Mouse (Mus musculus): ENCODE data around the gene Ptpra.
A peak's percentile ranks its signal among the peaks of the same experiment; 100 is the strongest.
"Not testable (repeated sequence)": the region's sequence is repeated elsewhere in the genome, so short reads cannot be mapped to it uniquely, and the experiment has no call there.

Gene Ptpra

GRCm38 (mm10) chr2:130488600-130488999 is 38.5 kb downstream of the Ptpra start:
- DNase-seq (ENCODE audit: low read depth) = peak; percentile 72

DNA sequence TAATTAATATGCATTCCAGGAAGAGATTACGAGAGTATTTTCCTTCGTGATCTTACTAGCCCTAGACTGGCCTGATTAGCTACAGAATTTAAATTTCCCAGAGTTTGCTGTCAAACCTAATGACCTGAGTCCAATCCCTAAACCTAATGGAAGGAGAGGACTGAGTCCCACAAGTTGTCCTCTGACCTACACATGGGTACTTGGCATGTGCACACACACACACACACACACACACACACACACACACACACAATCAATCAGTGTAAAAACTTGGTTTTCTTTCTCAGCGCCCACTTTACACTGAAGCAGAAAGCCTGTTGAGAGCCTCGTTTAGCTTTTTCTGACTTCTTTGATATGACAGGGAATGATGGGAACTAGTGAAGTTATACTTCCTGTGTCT is 41.1 kb downstream of the Ptpra start:
- DNase-seq (ENCODE audit: low read depth) = no peak

DNA sequence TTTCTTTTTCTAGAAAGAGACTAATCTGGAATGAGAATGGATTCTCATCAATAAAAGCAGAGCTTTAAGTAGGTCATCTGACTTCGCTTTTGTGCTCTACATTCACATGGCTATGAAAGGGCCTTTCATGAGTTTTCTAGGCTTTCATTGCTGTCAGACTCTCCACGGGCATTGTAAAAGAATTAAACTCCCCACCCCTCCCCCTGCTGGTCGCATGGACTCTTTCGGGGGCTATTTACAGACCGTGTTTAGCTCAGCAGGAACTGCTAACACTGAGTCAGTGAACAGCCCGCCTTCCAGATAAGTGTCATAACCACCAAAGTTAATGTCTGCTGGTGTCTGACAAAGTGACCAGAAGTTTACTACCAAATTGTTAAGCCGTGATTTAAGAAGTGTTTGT is 41.5 kb downstream of the Ptpra start:
- DNase-seq (ENCODE audit: low read depth) = peak; percentile 44

GRCm38 (mm10) chr2:130495114-130495513 is 45.0 kb downstream of the Ptpra start:
- DNase-seq (ENCODE audit: low read depth) = not testable (repeated sequence)

DNA sequence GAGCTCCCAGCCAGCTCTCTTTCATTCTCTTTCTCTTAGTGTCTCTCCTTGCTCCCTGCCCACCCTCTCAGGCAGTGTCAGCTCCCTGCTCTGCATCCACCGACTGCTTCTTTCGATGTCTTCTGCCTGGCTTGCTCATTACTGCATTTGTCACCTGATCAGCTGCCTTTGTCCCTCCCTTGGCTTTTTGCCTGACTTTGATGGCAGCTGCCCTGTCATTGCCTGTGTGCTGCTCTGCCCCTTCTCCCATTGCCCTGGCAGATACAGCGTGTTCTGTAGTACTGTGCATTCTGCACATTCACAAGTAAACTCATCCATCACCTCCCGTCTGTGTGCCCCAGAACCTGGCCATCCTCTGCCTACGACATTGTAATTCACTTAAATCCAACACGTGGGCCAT is 46.0 kb downstream of the Ptpra start:
- no peak for DNase-seq (ENCODE audit: low read depth)

- DNase-seq (ENCODE audit: low read depth) = peak; percentile 33
Measured at GRCm38 (mm10) chr2:130496931-130497330, 46.9 kb downstream of the Ptpra start.

- DNase-seq (ENCODE audit: low read depth) = peak; percentile 59
Measured at GRCm38 (mm10) chr2:130499546-130499945, 49.5 kb downstream of the Ptpra start.

GRCm38 (mm10) chr2:130501556-130501955 is 51.5 kb downstream of the Ptpra start:
- DNase-seq (ENCODE audit: low read depth) = peak; percentile 17

DNA sequence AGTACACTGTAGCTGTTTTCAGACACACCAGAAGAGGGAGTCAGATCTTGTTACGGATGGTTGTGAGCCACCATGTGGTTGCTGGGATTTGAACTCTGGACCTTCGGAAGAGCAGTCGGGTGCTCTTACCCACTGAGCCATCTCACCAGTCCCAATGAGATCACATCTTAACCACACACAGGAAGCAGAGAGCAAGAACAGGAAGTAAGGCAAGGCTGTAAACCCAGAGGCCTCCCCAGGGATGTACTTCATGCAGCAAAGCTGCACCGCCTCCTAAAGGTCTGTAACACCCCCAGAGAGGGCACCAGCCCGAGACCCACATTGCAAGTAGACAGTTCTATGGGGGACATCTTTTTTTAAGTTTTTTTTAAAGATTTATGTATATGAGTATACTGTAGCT is 61.5 kb downstream of the Ptpra start:
- not testable (repeated sequence) for DNase-seq (ENCODE audit: low read depth)

DNA sequence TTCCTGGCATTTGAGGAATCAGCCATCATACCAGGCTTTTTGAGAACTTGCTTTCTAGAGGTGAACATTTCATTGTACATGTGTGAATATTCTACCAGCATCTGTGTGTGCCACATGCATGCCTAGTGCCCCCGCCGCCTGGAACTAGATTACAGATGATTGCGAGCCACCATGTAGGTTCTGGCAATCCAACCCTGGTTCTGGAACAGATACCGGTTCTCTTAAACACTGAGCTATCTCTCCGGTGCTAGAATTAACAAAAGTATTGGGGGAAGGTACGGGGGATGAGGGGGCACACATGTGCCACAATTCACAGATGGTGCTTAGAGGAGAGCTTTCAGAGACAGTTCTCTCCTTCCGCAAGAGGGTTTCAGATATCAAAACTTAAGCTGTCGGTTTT is 63.8 kb downstream of the Ptpra start:
- no peak for DNase-seq (ENCODE audit: low read depth)

DNA sequence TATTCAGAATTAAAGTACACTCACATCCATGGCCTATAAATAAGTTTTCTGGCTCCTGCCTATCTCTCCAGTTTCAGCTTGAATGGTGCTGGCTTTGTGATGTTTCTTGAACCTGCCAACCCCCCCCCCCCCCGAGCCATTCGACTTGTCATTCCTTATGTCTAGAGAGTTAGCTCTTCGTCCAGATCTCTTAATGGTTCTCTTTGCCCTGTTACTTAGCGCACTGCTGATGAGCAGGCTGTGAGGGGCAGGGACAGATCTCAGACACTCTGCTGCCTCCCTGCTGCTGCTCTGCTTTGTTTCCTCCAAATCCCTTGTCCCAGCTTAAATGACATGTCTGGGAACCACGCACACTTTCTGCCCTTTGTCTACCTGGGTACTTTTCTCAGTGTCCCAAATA is 65.7 kb downstream of the Ptpra start:
- no peak for DNase-seq (ENCODE audit: low read depth)

- DNase-seq (ENCODE audit: low read depth) = no peak
Measured at GRCm38 (mm10) chr2:130521927-130522326, 71.8 kb downstream of the Ptpra start.

DNA sequence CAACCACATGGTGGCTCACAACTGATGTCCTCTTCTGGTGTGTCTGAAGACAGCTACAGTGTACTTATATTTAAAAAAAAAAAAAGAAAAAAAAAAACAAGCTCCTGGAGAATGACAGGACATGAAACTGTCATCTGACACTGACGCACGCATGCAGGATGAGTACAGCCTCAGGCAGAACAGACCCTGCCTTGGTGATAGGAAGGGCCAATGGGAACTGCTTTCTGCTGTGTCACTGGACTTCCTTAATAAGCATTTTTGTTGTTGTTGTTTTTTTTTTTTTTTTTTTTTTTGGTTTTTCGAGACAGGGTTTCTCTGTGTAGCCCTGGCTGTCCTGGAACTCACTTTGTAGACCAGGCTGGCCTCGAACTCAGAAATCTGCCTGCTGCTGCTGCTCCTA is 75.4 kb downstream of the Ptpra start:
- DNase-seq (ENCODE audit: low read depth) = not testable (repeated sequence)

DNA sequence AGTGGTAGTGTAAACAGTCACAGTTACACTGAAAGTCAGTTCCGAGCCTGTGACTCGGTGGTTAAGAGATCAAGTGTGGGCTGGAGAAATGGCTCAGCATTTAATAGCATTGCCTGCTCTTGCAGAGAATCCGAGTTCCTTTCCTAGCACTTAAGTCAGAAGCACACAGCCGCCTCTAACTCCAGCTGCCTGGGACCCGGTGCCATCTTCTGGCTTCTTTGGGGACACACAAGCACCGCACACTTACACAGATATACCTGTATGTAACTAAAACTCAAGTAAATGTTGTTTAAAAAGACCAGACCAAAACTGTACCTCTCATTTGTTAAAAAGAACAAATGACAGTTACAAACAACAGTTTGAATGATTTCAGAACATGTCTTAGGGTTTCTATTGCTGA is 78.4 kb downstream of the Ptpra start:
- peak; percentile 25 for DNase-seq (ENCODE audit: low read depth)

DNA sequence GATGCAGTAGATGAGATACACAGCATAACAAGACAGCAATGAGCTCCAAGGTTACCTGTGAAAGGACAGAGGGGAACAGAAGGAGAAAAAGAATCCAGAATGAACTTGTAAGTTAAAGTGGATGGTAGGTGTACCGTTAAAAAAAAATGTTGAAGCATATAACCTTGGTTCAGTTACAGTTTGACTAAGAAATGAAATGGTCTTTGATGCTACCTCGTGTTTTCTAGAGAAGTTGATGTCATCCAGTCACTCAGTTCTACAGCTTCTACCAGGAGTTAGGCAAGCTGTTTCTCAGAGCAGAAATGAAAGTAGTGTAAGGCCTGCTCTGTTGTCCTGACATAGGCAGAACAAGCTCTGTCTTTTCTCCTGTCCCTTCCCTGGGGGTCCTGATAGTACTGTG is 79.2 kb downstream of the Ptpra start:
- DNase-seq (ENCODE audit: low read depth) = no peak

DNA sequence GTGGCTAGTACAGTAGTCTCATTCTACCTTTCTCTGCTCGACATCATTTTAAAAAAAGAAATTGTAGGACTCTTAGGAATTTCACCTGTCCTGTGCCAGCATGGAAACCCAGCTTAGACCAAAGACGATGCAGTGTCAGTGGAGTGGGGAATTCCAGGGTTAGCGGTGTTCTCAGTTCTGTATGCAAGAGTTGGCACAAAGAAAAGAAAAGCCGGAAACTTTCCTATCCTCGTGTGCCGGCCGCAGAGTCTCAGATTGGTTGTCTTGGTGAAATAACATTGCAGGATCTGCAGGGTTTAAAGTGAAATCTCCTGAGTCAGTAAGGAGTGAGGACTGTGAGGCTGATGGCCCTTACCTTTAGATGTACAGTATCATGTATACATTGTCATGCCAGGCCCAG is 79.8 kb downstream of the Ptpra start:
- no peak for DNase-seq (ENCODE audit: low read depth)

DNA sequence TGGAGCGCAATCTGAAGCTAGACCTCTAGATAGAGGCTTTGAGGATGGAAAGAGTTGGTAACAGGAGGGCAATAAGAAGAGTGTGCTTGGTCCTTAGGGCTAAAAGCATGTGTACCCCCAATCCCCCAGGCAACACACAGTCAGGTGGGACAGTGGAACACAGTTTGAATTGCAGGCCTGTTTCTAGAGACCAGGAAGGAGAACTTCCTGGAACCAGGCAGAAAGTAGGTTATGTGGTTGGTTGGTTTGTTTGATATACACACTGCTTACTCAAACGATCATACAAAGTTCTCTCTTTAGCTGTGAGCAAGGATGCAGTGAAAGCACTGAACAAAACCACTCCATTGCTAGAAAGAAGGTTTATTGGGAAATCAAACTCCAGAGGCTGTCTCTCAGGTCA is 82.1 kb downstream of the Ptpra start:
- no peak for DNase-seq (ENCODE audit: low read depth)

DNA sequence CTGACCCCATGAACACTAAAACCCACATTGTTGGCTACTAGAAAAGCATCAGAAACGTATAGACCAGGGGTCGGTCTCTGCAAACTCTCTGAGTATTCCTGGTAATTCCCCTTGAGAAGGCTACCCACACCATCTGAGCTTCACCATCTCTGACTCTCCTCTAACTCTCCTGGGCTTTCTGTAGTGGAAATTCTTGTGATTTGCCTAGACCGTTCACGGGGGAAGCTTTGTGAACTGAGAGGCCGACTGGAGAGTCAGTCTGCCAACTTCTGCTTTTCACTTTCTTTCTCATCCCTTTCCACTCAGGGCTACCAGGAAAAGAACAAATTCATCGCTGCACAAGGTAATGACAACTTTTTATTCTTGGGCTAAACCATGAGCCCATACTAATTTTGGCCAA is 84.9 kb downstream of the Ptpra start:
- DNase-seq (ENCODE audit: low read depth) = no peak

- no peak for DNase-seq (ENCODE audit: low read depth)
Measured at GRCm38 (mm10) chr2:130536890-130537289, 86.8 kb downstream of the Ptpra start.

- no peak for DNase-seq (ENCODE audit: low read depth)
Measured at GRCm38 (mm10) chr2:130538876-130539546, 88.9 kb downstream of the Ptpra start.

GRCm38 (mm10) chr2:130540266-130540665 is 90.2 kb downstream of the Ptpra start:
- no peak for DNase-seq (ENCODE audit: low read depth)

GRCm38 (mm10) chr2:130546957-130547356 is 96.9 kb downstream of the Ptpra start:
- no peak for DNase-seq (ENCODE audit: low read depth)

DNA sequence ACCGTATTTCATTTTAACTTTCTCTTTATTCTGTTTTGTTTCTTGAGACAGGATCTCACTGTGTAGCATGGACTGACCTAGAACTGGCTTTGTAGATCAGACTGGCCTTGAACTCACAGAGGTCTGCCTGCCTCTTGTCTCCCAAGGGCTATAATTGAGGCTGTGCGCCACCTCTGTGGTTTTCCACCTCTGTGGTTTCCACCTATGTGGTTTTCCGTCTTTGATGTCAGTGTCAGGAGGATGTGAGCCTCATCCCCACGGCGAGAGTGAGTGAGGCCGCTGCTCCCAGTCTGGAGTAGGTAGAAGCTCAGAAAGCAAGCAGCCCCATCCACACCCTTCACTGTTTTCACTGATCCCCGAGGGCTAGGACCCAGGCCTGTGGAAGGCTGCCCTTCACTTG is 104.8 kb downstream of the Ptpra start:
- DNase-seq (ENCODE audit: low read depth) = no peak

GRCm38 (mm10) chr2:130556292-130556691 is 106.2 kb downstream of the Ptpra start:
- DNase-seq (ENCODE audit: low read depth) = no peak

DNA sequence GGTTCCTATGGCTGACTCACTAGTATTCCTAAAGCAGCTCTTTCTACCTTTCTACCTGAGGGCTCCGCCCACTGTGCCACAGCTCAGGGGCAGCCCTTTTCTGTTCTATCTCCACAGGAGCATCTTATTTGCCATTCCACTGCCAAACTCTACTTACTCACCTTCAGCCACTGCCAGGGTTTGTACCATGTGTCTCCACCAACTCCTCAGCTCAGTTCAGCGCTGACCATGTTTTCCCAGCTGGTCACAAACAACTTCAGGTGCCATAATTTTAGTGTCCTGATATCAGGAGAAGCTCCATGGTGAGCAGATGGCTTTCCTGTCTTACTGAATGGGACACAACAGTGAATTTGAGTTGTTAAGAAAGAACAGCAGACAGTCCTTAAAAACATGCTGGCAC is 107.4 kb downstream of the Ptpra start:
- no peak for DNase-seq (ENCODE audit: low read depth)
